Mouse (Mus musculus): ENCODE data around the gene E2f4. TPM values are rescaled to one million over a fixed set of nuclear protein-coding genes. Genes with fewer than 3 reads are reported as not detected.

E2f4 gene
- polyA plus RNA-seq, 1 experiment from 2014 or later: 197 TPM

DNA sequence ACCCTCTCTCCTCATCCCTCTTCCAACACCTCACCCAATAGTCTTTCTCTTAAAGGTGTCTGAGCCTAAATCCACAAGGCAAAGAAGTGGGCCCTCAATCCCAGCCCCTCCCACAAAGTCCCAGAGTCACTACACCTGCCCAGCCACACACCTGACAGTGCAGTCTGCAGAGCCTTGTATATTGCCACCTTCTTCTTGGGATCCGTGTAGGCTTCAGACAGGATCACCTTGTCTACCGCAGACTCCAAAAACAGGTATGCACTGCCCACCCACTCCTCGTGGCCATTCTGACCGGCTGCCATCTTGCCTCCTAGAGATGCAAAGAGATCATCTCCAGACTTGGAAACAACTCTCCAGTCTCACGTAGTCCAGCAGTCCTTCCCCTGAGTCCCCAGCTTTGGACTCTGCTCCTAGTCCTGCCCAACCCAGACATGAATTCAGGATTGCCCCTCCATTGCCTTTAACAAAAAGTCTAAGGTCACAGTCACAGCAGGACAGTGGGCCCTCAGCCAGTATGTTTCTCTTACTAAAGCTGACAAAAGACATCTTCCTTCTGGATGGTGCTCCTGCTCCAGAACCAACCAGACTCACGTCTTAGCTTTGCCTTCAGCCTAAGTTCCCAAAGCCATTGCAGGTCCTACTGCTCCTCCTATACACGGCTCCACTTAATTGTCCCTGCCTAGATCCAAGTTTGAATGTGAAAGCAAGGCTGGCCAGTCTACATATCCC lies 36.9 kb upstream of the E2f4 start:
- no peaks in the 10 kb centered on the region for H3K9me3 ChIP-seq (replicated peaks)
- no peak overlapping the region for H3K27ac ChIP-seq (replicated peaks)
- no peak overlapping the region for H3K9ac ChIP-seq
- 69% methylated on average over 7 of the region's 7 CpGs for WGBS (ENCODE audit: insufficient replicate concordance)
- H3K36me3 ChIP-seq (replicated peaks): no peaks in the 10 kb centered on the region
- no peak overlapping the region for H3K4me3 ChIP-seq (replicated peaks)
- peaks cover 90% of the 10 kb centered on the region for H3K27me3 ChIP-seq
- ATAC-seq (ENCODE audit: insufficient read depth): no peak
- peaks cover 71% of the 10 kb centered on the region for H3K4me1 ChIP-seq (replicated peaks)
- H3K4me2 ChIP-seq: 0 out of 2 replicates have a peak overlapping the region, but pooled peaks have one; percentile 78

DNA sequence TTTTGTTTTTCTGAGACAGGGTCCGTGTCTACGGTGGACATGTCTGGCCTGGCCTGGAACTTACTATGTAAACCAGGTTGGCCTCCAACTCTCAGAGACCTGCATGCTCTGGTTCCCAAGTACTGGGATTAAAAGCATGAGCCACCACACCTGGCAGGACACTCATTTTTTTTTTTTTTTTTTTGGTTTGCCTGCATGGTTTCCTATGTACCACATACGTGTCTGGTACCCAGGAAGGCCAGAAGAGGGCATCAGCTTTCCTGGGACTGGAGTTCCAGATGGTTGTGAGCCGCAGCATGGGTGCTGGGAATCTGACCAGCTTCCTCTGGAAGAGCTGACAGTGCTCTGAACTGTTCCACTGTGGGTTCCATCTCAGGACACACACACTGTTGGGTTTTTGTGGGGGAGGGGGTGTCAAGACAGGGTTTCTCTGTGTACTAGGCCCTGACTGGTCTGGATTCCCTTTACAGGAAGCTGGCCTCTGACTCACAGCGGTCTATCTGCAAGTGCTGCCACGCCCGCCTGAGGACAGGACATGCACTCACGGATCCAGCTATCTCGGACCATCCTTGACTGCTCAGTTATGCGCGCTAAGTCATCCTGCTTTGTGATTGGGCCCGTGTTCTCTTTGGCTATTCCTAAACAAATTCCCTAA lies 36.0 kb upstream of the E2f4 start:
- Histone ChIP-seq H3K27ac (replicated peaks) (no peak overlapping the region), H3K4me1 (replicated peaks) (peaks cover 63% of the 10 kb centered on the region), H3K4me2 (no peak overlapping the region), H3K36me3 (replicated peaks) (no peaks in the 10 kb centered on the region), H3K4me3 (replicated peaks) (no peak overlapping the region), H3K9me3 (replicated peaks) (no peaks in the 10 kb centered on the region), H3K9ac (no peak overlapping the region), H3K27me3 (peaks cover 91% of the 10 kb centered on the region)
- 57% methylated on average over 12 of the region's 12 CpGs for WGBS (ENCODE audit: insufficient replicate concordance)
- no peak for ATAC-seq (ENCODE audit: insufficient read depth)

DNA sequence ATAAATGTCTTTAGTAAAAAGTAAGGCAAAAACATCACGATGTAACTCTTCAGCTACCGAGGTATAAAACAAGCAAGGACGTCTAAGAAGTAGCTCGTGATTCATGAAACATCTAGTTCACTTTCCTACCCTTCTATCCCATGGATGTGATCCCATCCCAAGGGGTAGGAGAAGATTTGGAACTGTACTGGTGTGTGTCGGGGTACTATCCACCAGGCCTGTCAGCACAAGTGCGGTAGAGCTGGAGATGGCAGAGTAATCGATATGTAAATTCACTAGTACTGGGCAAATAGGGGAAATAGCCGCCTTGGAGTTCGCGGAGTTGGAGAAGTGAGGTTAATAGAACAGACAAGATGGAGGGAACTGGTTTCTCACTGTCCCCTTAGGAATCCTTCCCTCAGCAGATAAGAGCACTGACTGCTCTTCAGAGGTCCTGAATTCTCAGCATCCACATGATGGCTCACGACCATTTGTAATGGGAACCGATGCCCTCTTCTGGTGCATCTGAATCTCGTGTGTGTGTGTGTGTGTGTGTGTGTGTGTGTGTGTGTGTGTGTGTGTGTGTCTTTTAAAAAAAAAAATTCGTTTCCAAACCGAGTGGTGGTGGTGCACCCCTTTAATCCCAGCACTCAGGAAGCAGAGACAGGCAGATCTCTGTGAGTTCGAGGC lies 34.1 kb upstream of the E2f4 start:
- Histone ChIP-seq H3K4me3 (replicated peaks) (peak overlapping the region; percentile 74), H3K4me2 (peak overlapping the region; percentile 97), H3K4me1 (replicated peaks) (peaks cover 66% of the 10 kb centered on the region), H3K27ac (replicated peaks) (no peak overlapping the region), H3K9me3 (replicated peaks) (no peaks in the 10 kb centered on the region), H3K36me3 (replicated peaks) (no peaks in the 10 kb centered on the region), H3K9ac (peak overlapping the region; percentile 80; the same call in 1 of the 2 replicates), H3K27me3 (peaks cover 93% of the 10 kb centered on the region)
- no peak for ATAC-seq (ENCODE audit: insufficient read depth)
- 40% methylated on average over 16 of the region's 16 CpGs for WGBS (ENCODE audit: insufficient replicate concordance)

- H3K9ac ChIP-seq: peak within 1 kb of the TSS; percentile 80
- no peaks in the 10 kb centered on the region for H3K9me3 ChIP-seq (replicated peaks)
- peak within 1 kb of the TSS; percentile 97 for H3K4me2 ChIP-seq
- H3K4me3 ChIP-seq (replicated peaks): peak within 1 kb of the TSS; percentile 74
- ATAC-seq (ENCODE audit: insufficient read depth): peak; percentile 81
- 1% methylated on average over 54 of the region's 54 CpGs for WGBS (ENCODE audit: insufficient replicate concordance)
- H3K27me3 ChIP-seq: peaks cover 93% of the 10 kb centered on the region
- H3K27ac ChIP-seq (replicated peaks): peak within 1 kb of the TSS; percentile 31; the same call in 1 of the 2 replicates
- H3K4me1 ChIP-seq (replicated peaks): peaks cover 67% of the 10 kb centered on the region
- H3K36me3 ChIP-seq (replicated peaks): no peaks in the 10 kb centered on the region
Observed at GRCm38 (mm10) chr8:105264024-105264982, 33.2 kb upstream of the E2f4 start, which contains the start of the genes Tradd and Fbxl8. Tradd (minus strand) TSS chr8:105264609. Fbxl8 (plus strand) TSS chr8:105264648.

- peaks cover 67% of the 10 kb centered on the region for H3K4me1 ChIP-seq (replicated peaks)
- H3K9me3 ChIP-seq (replicated peaks): no peaks in the 10 kb centered on the region
- no peak overlapping the region for H3K27ac ChIP-seq (replicated peaks)
- H3K9ac ChIP-seq: peak overlapping the region; percentile 80; the same call in 1 of the 2 replicates
- WGBS (ENCODE audit: insufficient replicate concordance): 8% methylated on average over 10 of the region's 10 CpGs
- H3K4me2 ChIP-seq: peak overlapping the region; percentile 97
- no peaks in the 10 kb centered on the region for H3K36me3 ChIP-seq (replicated peaks)
- H3K4me3 ChIP-seq (replicated peaks): peak overlapping the region; percentile 74
- ATAC-seq (ENCODE audit: insufficient read depth): no peak
- H3K27me3 ChIP-seq: peaks cover 93% of the 10 kb centered on the region
Observed at GRCm38 (mm10) chr8:105265128-105265527, 32.3 kb upstream of the E2f4 start.

DNA sequence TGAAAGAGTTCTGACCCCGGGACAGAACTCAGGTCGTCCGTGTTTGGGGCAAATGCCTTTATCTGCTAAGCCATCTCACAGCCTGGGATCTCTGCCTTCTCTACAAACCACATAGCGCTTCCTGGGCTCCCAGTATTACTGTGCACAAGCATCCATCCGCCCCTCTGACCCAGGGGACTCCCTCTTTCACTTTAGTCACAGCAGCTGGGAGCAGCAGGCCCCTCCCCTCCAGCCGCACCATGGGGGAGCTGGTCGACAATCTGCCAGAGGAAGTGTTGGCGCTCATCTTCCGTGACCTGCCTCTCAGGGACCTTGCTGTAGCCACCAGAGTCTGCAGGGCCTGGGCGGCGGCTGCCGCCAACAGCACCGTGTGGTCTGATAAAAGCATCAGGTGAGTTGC lies 30.7 kb upstream of the E2f4 start:
- Histone ChIP-seq H3K4me2 (no peak overlapping the region), H3K36me3 (replicated peaks) (no peaks in the 10 kb centered on the region), H3K27me3 (peaks cover 94% of the 10 kb centered on the region), H3K9ac (no peak overlapping the region), H3K9me3 (replicated peaks) (no peaks in the 10 kb centered on the region), H3K4me3 (replicated peaks) (no peak overlapping the region), H3K27ac (replicated peaks) (no peak overlapping the region), H3K4me1 (replicated peaks) (peaks cover 62% of the 10 kb centered on the region)
- ATAC-seq (ENCODE audit: insufficient read depth): no peak
- WGBS (ENCODE audit: insufficient replicate concordance): 26% methylated on average over 13 of the region's 13 CpGs

- Histone ChIP-seq H3K27me3 (peaks cover 97% of the 10 kb centered on the region), H3K9me3 (replicated peaks) (no peaks in the 10 kb centered on the region), H3K4me3 (replicated peaks) (peak overlapping the region; percentile 38), H3K27ac (replicated peaks) (no peak overlapping the region), H3K4me2 (peak overlapping the region; percentile 64), H3K36me3 (replicated peaks) (no peaks in the 10 kb centered on the region), H3K4me1 (replicated peaks) (peaks cover 53% of the 10 kb centered on the region), H3K9ac (no peak overlapping the region)
- no peak for ATAC-seq (ENCODE audit: insufficient read depth)
- 5% methylated on average over 65 of the region's 65 CpGs for WGBS (ENCODE audit: insufficient replicate concordance)
Observed at GRCm38 (mm10) chr8:105268342-105269074, 29.0 kb upstream of the E2f4 start.

DNA sequence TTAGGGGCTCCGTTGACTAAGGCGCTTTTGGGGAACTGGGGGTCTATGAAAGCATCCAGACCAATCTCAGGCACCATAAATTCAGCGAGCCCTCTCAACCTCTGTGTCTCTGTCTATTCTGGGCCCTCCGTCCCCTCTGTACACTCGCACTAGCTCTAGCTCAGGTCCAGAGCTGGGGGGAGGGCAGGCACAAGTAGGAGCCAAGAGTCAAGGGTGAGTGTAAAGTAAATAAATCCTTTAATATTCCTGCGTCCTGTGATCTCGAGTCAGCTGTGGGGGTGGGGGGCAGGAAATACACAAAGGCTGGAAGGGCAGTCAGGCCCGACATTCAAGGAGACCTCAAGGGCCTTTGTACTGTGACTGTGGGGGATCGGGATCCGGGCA lies 28.4 kb upstream of the E2f4 start:
- H3K9me3 ChIP-seq (replicated peaks): no peaks in the 10 kb centered on the region
- no peak overlapping the region for H3K9ac ChIP-seq
- H3K4me2 ChIP-seq: peak overlapping the region; percentile 64
- H3K36me3 ChIP-seq (replicated peaks): no peaks in the 10 kb centered on the region
- peaks cover 47% of the 10 kb centered on the region for H3K4me1 ChIP-seq (replicated peaks)
- peaks cover 97% of the 10 kb centered on the region for H3K27me3 ChIP-seq
- no peak for ATAC-seq (ENCODE audit: insufficient read depth)
- peak overlapping the region; percentile 38 for H3K4me3 ChIP-seq (replicated peaks)
- WGBS (ENCODE audit: insufficient replicate concordance): 8% methylated on average over 10 of the region's 10 CpGs
- H3K27ac ChIP-seq (replicated peaks): no peak overlapping the region

GRCm38 (mm10) chr8:105269461-105269947 lies 28.0 kb upstream of the E2f4 start, which contains the start of gene Hsf4:
Hsf4 (plus strand) TSS chr8:105269801.
- Histone ChIP-seq H3K4me1 (replicated peaks) (peaks cover 43% of the 10 kb centered on the region), H3K9ac (no peak within 1 kb of the TSS), H3K4me3 (replicated peaks) (peak within 1 kb of the TSS; percentile 38), H3K27ac (replicated peaks) (no peak within 1 kb of the TSS), H3K9me3 (replicated peaks) (no peaks in the 10 kb centered on the region), H3K36me3 (replicated peaks) (no peaks in the 10 kb centered on the region), H3K27me3 (peaks cover 99% of the 10 kb centered on the region), H3K4me2 (peak within 1 kb of the TSS; percentile 64)
- peak; percentile 37 for ATAC-seq (ENCODE audit: insufficient read depth)
- WGBS (ENCODE audit: insufficient replicate concordance): under 1% methylated on average over 42 of the region's 42 CpGs
